Mouse (Mus musculus) left cerebral cortex, postnatal 10 days (tissue): ENCODE measurements around the gene Acsm1. TPM values are rescaled to one million over a fixed set of nuclear protein-coding genes. Genes with fewer than 3 reads are reported as not detected.
"Not testable (repeated sequence)": the region's sequence is repeated elsewhere in the genome, so short reads cannot be mapped to it uniquely, and the experiment has no call there.

Experiments
- DNase-seq, 2 experiments: peaks; one replicate each; pipeline ENCODE4 v3.0.0; 2021 to 2022; ENCODE audit warnings: low spot score in 2 of 2, mixed read lengths in 1 of 2; ENCODE audit errors: extremely low spot score in 1 of 2
- intact Hi-C: fragments of 180-260 bp; cut with DNase I; formaldehyde crosslinking; loops from one replicate; pipeline ENCODE4 v1.15.1; 2025
- total RNA-seq, 2 experiments: library from RNA; stranded (reverse); gene quantifications; 2 replicates each; pipeline ENCODE4 v1.2.3; 2021

The Acsm1 gene
- total RNA-seq, result not detected

DNA sequence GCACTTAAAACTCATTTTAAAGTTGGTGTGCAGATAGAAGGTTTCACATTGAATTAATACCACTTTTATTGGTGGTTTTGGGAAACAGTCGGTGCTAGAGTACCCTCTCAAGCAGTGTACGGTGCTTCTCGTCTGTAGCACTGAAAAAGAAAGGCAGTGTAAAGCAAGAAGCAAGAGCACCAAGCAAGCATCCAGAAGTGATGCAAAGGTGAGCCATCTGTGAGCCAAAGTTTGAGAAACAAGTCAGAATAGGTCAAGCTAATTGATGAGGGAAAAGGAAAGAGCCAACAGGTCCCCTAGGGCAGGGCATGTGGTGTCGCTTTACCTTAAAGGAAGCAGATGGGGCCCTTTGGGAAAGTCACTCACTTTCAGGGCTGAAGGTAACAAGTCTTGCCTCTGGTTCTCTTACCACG is at the start of gene Acsm1:
TSS of gene Acsm1 (plus strand) at position 363 of the 413 bp plus-strand sequence.
- intact Hi-C loops, result no loop called here
- DNase-seq, result no peak

DNA sequence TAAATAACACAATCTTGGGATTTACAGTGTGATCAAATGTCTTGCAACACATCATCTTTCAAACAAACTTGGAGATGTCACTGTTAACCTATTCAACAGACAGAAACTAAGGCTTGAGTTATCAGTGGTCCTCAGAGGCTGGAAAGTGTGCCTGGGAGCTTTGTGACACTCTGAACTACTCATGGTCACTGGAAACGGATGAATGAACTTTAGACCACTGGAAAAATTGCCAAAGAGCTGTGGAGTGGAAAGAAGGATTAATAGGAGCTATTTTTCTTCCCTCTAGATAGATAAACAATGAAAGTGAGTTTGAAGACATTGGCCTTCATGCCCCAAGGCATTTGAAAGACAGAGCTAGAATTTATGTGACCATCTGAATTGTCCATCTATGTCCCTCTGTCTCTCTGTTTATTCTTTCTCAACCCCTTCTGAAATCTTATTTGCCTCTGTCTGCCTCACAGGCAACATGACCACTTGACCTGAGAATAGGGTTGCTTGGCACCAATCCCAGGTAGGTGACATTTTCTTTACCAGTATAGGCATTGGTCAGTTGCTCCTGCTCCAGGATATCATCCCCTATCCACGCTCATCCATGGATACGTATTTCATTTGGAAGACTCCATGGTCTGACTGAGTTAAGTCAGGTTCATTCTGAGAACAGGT is 46.9 kb upstream of the Acsm1 start:
- no peak for DNase-seq
- intact Hi-C loops, result no loop called here

DNA sequence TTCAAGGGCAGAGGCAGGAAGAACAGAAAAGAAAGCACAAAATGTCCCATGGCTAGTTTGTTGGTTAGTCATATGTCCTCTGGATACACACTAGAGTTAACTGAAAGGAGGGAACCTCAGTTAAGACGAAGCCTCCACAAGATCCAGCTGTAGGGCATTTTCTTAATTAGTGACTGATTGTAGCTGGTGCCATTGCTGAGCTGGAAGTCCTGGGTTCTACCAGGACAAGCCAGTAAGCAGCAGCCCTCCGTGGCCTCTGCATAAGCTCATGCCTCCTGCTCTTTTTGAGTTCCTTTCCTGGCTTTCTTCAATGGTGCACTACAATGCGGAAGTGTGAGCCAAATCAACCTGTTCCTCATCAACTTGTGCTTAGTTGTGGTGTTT is 46.4 kb upstream of the Acsm1 start:
- intact Hi-C loops, result no loop called here
- DNase-seq, result no peak

DNA sequence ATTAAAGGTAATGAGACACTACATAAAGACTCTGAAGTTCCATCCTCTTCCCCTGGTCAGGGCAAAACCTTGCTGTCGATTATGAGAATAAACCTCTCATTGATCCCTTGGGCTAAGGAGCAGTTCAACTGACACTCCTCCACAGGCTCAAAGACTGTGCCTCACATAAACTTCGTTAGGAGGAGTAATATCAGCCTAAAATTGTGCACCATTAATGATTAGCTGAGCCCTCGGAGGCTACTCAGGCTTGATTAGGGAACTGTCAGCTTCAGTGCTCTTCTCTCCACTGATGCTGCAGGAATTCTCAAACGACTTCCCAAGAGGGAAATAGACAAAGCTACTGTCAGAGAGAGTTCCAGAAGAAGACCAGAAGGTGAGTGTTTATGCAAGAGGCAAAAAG is 45.4 kb upstream of the Acsm1 start:
- intact Hi-C loops, result no loop called here
- DNase-seq, result no peak

DNA sequence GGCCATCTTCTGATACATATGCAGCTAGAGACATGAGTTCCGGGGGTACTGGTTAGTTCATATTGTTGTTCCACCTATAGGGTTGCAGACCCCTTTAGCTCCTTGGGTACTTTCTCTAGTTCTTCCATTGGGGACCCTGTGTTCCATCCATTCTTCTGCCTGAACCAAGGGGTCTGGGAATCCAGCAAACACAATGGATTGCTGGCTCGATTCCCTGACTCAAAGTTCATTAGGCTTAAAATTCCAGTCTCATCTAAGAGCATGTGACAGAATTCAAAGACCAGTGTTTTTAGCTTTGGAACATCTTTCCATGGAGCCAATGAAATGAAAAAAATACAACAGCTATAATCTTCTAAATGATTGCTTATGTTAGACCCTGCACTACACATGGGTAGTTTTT is 44.4 kb upstream of the Acsm1 start:
- DNase-seq, intact Hi-C loops: not testable (repeated sequence)

DNA sequence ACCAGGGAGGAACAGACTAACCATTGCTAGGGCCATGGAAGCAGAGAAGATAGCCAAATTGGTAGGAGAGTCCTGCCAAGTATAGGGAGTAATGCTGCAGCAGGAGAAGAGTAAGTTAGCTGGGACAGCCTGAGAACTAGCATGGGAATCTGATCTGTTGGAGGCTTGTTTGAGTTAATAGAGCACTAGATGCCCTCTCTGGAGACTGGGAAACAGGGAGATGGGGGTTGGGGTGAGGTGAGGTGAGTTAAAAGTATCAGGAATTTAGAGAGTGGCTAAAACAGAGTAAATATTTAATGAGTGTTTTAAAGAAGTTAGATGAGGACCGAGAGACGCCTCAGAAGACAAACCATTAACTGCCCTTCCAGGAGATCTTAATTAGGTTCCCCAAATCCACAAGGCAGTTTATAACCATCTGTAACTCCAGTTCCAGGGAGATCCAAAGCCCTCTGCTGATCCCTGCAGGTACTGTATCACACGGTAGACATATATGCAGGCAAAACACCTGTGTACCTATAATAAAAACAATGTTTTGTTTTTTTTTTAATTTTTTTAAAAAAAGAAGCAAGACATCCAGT is 12.2 kb upstream of the Acsm1 start:
- DNase-seq, result no peak
- intact Hi-C loops, result no loop called here

DNA sequence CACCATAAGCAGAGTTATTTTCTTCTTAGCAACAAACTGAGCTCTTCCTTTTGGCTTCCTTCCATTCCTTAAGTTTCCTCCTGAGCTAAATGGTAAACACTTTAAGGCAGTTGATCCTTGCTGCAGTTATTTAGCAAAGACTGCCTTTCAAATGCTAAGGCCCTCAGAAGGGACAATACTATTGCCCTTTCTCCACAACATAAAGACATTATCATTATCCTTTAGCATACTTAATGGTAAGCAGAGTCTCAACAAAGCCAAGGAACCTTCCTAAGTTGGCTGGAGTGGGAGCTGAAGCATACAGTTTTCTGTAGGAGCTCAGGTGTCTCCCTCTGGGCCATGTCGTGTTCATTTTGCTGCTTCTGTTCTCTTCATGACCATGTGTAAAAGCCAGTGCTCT is 11.5 kb upstream of the Acsm1 start:
- intact Hi-C loops, result no loop called here
- DNase-seq, result no peak

DNA sequence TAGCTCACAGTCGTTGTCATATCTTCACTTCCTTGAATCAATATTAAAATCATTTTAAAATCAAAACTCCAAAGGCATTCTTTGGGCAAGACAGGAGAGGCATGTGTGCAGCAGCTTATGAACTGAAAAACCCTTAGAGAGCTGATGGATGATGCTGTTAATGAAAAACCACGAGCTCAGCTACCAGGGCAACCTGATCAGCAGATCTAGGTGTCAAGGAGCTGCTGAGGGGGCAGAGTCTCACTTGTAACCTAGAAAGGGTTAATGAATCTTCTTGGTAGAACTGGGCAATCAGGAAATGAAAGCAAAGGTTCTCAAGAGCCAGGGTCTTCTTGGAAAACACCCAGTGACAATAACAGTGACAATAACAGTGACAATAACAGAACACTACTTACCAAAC is 10.3 kb upstream of the Acsm1 start:
- intact Hi-C loops, result no loop called here
- no peak for DNase-seq

DNA sequence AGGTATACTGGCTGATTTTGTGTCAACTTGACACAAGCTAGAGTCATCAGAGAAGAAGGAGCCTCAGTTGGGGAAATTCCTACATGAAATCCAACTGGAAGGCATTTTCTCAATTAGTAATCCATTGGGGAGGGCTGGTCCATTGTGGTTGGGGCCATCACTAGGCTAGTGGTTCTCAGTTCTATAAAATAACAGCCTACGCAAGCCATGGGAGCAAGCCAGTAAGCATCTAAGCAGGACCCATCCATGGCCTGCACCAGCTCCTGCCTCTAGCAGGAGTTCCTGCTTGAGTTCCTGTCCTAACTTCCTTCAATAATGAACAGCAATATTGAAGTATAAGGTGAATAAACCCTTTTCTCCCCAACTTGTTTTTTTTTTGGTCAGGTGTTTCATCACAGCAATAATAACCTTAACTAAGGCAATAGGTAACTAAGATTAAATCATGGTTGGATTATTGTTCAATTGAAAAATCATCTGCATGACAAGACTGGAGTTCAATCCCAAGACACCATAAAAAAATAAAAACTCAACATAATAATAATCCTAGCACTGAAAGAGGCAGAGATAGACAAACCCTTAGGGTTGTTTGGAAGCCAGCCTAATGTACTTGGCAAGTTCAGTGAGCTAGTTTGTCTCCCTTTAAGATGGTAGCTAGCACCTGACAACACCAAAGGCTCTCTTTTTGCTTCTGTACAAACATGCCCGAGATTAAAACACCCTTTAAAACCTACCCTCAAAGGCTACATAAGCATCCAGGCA is 5.5 kb upstream of the Acsm1 start:
- no peak for DNase-seq
- intact Hi-C loops, result no loop called here

DNA sequence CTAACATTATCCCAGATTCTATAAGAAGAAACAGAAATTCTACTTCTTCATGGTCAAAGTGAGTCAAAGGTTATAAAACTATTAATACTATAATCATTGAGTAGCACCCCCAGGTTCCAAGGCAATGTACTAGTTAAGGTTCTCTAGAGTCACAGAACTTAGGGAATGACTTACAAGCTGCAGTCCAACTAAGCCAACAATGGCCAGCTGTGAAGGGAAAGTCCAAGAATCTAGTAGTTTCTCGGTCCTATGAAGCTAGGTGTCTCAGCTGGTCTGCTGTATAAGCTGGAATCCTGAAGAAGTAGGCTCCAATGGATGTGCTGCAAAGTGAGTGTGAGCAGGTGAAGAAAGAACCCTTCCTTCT is 4.9 kb upstream of the Acsm1 start:
- DNase-seq, result no peak
- intact Hi-C loops, result no loop called here

DNA sequence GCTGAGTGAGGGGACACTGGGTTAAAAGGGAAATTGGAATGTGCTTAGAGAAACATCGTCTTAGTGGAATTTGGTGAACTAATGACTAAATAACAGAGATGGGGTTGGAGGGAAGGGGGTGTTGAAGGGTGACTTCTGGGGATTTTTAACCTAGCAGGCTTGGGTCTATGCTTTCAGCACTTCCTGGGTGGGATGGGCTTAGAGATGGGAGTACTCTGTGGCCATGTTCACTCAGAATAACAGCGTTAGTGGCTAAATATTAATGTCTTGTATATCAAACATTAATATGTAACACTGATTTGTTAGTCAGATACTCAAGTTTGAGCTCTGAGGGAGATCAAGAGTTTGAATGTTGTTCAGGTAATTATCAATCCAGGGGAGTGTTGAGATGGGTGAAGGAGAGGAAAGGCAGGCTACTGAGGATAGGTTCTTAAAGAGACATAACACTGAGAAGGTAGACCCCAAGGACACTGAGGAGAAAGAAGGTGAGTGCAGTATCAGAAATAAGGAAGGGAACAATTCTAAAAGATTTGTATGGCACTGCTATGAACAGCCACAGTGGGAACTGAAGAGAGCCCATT is 1.8 kb upstream of the Acsm1 start:
- DNase-seq, result no peak
- intact Hi-C loops, result no loop called here

DNA sequence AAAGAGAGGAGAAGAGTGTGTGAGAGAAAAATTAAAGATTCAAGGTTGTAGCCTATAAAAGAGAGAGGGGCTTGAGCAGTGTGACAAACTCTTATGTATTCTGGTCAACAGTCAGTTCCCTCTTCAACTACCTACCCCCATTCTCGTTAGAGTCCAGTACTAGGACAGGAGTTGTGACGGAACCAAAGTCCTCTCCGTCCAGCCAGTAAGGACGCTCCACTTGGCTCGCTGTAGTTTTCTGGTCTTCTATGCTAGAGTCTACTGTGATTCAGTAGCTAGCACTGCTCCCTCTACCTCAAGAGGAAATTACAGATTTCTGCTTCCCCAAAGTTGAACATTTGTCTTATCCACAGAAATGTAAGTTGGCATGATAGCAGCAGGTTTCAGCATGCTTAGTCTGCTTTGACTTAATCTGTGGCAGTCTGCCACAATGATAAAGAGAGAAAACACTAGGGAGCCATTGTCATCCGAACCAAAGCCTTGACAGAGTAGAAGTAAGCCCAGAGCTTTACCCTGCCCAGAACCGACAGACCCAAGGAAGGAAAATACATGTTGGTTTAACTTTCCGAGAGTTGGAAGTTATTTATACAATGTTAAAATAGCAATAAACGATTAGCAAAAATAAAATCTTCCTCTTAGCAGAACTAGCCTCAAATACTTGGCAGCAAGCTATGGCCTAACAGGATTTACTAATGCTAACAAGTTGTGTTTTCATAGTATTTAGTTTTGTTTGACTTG is 731 bp upstream of the Acsm1 start:
- no peak for DNase-seq
- intact Hi-C loops, result no loop called here

DNA sequence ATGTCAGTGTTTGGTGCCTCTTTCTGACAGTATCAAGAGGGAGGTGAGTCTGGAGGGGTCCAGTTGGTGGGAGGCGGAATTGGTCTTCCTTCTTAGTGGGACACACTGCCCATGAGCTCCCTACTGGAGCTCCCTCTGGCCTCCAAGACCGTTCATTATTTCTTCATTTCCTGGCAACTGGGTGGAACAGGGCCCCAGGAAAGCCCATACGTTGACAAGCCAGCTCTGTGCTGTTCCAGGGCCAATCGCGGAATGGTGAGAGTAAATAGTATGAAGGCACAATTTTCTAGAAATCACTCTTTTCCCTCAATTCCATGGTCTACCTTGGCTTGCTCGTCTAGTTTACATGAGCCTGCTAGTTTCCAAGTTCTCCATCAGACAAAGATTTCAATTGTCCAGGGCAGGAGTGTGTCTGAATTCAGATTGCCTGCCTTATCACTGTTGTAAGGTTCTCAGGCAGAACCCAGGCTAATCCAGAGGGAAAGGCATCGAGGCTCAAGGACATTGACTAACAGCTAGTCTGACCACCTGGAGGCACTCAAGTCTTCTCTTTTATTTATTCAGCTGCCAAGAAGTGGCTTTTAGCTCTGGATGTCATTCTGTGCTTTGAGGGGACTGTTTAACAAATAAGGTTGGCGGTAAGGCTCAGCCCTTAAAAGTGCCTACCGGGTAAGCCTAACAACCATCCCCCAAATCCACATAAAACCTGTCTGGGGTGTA is 1.1 kb downstream of the Acsm1 start:
- intact Hi-C loops, result no loop called here
- no peak for DNase-seq

DNA sequence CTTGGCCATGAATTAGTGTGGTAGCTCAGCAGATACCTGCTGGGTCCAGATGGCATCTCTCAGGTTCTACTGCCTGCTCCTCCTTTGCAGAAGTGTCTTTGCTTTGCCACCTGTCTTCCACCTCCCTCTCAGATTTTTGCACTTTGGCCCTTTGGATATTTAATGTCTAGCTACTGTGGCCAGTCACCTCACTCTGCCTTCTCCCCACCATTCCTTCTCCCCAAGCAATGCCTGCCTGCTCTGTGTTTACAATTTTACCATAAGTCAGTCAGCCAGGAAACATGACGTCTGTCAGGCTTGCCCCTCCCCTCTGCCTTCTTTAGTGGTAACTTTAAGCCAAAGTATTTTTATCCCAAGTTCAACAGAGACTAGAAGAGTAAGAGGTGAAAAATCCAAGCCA is 9.7 kb downstream of the Acsm1 start:
- DNase-seq, result no peak
- intact Hi-C loops, result no loop called here

DNA sequence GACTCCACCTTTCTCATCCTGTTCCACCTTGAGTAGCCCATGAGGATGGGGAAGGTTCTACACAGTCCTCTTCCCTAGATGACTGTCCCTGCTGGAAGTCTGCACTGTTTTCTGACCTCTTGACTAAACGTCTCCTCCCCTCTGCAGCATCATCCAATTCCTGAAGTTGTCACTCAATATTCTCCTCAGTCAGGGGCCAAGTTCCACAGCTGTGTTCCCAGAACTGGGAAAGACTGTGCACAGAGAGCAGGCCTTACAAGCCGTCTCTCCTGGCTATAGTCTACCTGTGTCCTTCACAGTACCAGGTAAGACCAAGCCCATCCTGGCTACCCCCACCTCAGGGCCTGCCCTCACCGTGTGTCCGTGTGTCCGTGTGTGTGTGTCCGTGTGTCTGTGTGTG is 10.8 kb downstream of the Acsm1 start:
- DNase-seq, result no peak
- intact Hi-C loops, result no loop called here

DNA sequence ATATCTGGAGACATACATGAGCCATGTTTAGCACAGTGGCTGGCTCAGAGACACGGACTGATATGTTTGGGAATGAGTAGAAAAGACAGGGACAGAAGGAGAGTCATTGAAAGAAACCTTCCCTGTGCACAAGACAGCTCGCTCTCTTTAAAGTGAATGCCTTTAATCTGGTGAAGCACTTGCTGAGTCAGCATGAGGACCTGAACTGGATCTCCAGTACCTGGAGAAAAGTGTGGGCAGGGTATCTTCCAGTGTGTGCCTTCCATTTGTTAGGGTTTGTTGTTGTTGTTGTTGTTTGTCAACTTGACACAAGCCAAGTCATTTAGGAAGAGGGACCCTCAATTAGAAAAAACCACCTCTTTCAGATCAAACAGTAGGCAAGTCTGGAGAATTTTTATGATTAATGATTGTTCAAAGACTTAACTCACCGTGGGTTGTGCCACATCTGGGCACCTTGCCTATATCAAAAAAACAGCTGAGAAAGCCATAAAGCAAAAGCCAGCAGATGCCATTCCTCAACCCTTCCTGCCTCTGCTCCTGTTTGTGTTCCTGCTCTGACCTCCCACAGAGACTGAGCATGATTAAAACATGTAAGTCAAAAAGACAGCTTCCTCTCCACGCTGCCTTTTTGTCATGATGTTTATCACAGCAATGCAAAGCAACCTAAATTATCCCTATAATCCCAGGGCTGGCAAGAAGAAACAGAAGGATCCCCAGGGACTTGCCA is 11.5 kb downstream of the Acsm1 start:
- intact Hi-C loops, result no loop called here
- no peak for DNase-seq

DNA sequence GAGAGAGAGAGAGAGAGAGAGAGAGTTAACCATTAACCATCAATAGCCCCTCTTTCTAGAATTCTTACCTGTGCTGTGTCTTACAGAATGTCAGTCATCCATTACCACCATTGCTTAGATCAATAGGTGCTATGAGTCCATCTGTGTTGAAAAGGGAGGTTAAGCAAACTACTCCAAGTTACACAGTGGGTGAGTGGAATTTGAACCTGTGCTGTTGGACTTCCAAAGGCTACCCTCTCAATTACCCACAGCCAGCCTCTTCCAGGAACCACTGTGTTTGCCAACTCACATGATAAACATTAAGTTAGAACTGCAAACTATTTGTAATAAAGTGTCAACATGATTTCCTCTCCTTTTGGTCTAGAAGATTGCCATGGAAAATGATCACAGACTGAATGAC is 13.3 kb downstream of the Acsm1 start:
- intact Hi-C loops, result no loop called here
- DNase-seq, result no peak

DNA sequence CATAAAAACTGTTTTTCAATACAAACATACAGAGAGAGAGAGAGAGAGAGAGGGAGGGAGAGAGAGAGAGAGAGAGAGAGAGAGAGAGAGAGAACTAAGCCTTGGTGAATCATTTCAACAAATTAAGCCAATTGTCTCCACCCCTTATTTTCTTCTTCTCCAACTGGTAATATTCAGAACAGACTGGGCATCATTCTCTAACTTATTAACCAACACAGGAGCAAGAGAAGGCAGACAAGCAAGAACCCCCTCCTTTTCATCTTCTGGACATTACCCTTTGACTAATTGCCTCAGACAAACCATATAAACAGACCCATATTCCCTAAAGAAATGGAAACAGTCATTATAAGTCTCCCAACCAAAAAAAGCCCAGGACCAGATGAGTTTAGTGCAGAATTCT is 31.9 kb downstream of the Acsm1 start:
- no peak for DNase-seq
- intact Hi-C loops, result no loop called here
